Mouse (Mus musculus) myocyte (in vitro differentiated cells): Measurements from ENCODE around the gene Acpp.

Experiments
- CEBPB ChIP-seq: IDR thresholded peaks from 2 replicates; pipeline ENCODE4 v1.6.1; 2011; ENCODE audit warnings: mild to moderate bottlenecking, moderate library complexity; ENCODE audit not compliant: poor library complexity, insufficient read depth, severe bottlenecking
- E2F4 ChIP-seq: IDR thresholded peaks from one replicate; pipeline ENCODE4 v1.6.1; 2011; ENCODE audit warnings: mild to moderate bottlenecking, control low read depth, moderate library complexity; ENCODE audit not compliant: insufficient read depth
- MAX ChIP-seq: IDR thresholded peaks from one replicate; pipeline ENCODE4 v1.6.1; 2011; ENCODE audit warnings: low read depth, mild to moderate bottlenecking, control low read depth
- MYOD1 ChIP-seq, 3 experiments: IDR thresholded peaks; one replicate each; pipeline ENCODE4 v1.6.1; 2011; ENCODE audit warnings: control low read depth in 2 of 3, low read depth in 2 of 3, mild to moderate bottlenecking in 2 of 3, moderate library complexity in 1 of 3; ENCODE audit not compliant: insufficient read length in 2 of 3, control insufficient read depth in 1 of 3
- MYOG ChIP-seq, 3 experiments: IDR thresholded peaks; one replicate each; pipeline ENCODE4 v1.6.1; 2011; ENCODE audit warnings: control low read depth in 2 of 3, low read depth in 2 of 3, mild to moderate bottlenecking in 2 of 3; ENCODE audit not compliant: insufficient read length in 2 of 3, control insufficient read depth in 1 of 3, insufficient read depth in 1 of 3
- POLR2A ChIP-seq: IDR thresholded peaks from one replicate; pipeline ENCODE4 v1.6.1; 2011; ENCODE audit warnings: low read depth, mild to moderate bottlenecking, control low read depth, moderate library complexity; ENCODE audit not compliant: insufficient read length
- POLR2AphosphoS2 ChIP-seq: IDR thresholded peaks from one replicate; pipeline ENCODE4 v1.6.1; 2011; ENCODE audit warnings: low read depth, control low read depth; ENCODE audit not compliant: insufficient read length
- REST ChIP-seq: IDR thresholded peaks from one replicate; pipeline ENCODE4 v1.6.1; 2011; ENCODE audit warnings: mild to moderate bottlenecking, control low read depth, moderate library complexity; ENCODE audit not compliant: insufficient read depth, insufficient read length
- SRF ChIP-seq: IDR thresholded peaks from one replicate; pipeline ENCODE4 v1.6.1; 2011; ENCODE audit warnings: low read depth; ENCODE audit not compliant: control insufficient read depth, insufficient read length
- TCF12 ChIP-seq: IDR thresholded peaks from one replicate; pipeline ENCODE4 v1.6.1; 2011; ENCODE audit warnings: mild to moderate bottlenecking, control low read depth; ENCODE audit not compliant: poor library complexity, insufficient read depth, severe bottlenecking
- USF1 ChIP-seq: IDR thresholded peaks from one replicate; pipeline ENCODE4 v1.6.1; 2011; ENCODE audit warnings: low read depth, mild to moderate bottlenecking, control low read depth, moderate library complexity

- TF ChIP-seq TCF12 (no peak), POLR2A (no peak), MYOD1 (IDR thresholded peaks at IDR 0.05; ENCODE audit: control insufficient read depth in 1 of 3, insufficient read length in 2 of 3, low read depth in 2 of 3) (no peak), E2F4 (no peak), MAX (no peak), MYOG (IDR thresholded peaks at IDR 0.05; ENCODE audit: control insufficient read depth in 1 of 3, insufficient read depth in 1 of 3, insufficient read length in 2 of 3, low read depth in 2 of 3) (no peak), POLR2AphosphoS2 (no peak), USF1 (no peak), CEBPB (no peak), REST (no peak), SRF (no peak)
Measured at GRCm38 (mm10) chr9:104344136-104344535, 6.6 kb upstream of the Acpp start.
